Mouse (Mus musculus) midbrain, embryonic 14.5 days (tissue): ENCODE results near the gene Chn2. TPM values are rescaled to one million over a fixed set of nuclear protein-coding genes. Genes with fewer than 3 reads are reported as not detected.

ENCODE experiments used
- ATAC-seq: fragments of 200-750 bp; cut with Nextera tagmentation; 2 replicates; pipeline ENCODE4 v1.8.0; 2017; ENCODE audit warnings: moderate number of reproducible peaks, moderate library complexity; ENCODE audit not compliant: low FRiP score, low TSS enrichment
- DNase-seq: peaks from one replicate; pipeline ENCODE4 v3.0.0-alpha.2; 2015
- H3K27ac ChIP-seq: fragments of 300-500 bp; sonication (generic); replicated peaks from 2 replicates; pipeline ENCODE4 v1.5.1; 2014; ENCODE audit warnings: mild to moderate bottlenecking, low read depth, low read length, moderate library complexity
- H3K27me3 ChIP-seq: fragments of 300-500 bp; sonication (generic); 2 replicates; pipeline ENCODE4 v1.6.1; 2014; ENCODE audit warnings: low read length, control low read depth, mixed read lengths; ENCODE audit not compliant: control insufficient read depth, insufficient read depth
- H3K36me3 ChIP-seq: fragments of 300-500 bp; sonication (generic); 2 replicates; pipeline ENCODE4 v1.6.1; 2014; ENCODE audit warnings: low read length, control low read depth; ENCODE audit not compliant: control insufficient read depth, insufficient read depth
- H3K4me1 ChIP-seq: fragments of 300-500 bp; sonication (generic); 2 replicates; pipeline ENCODE4 v1.6.1; 2014; ENCODE audit warnings: mild to moderate bottlenecking, antibody characterized with exemption, low read length, control low read depth; ENCODE audit not compliant: control insufficient read depth, insufficient read depth
- H3K4me2 ChIP-seq: fragments of 300-500 bp; sonication (generic); 2 replicates; pipeline ENCODE4 v1.6.1; 2014; ENCODE audit warnings: mild to moderate bottlenecking, low read length, moderate library complexity
- H3K4me3 ChIP-seq: fragments of 300-500 bp; sonication (generic); replicated peaks from 2 replicates; pipeline ENCODE4 v1.5.1; 2014; ENCODE audit warnings: low read depth, low read length
- H3K9ac ChIP-seq: fragments of 300-500 bp; sonication (generic); replicated peaks from 2 replicates; pipeline ENCODE4 v1.6.1; 2014; ENCODE audit warnings: mild to moderate bottlenecking, low read length, moderate library complexity
- H3K9me3 ChIP-seq: fragments of 300-500 bp; sonication (generic); 2 replicates; pipeline ENCODE4 v1.6.1; 2016; ENCODE audit warnings: low read length, control low read depth, mixed read lengths; ENCODE audit not compliant: control insufficient read depth
- WGBS: fragments of 180-500 bp; shearing (Covaris S2); extraction: QIAGEN DNeasy Blood & Tissue Kit; methylation state at CpG from one replicate; pipeline ENCODE4 v1.1.7; 2014; 5-methylcytosine and 5-hydroxymethylcytosine counted together
- polyA plus RNA-seq: library from polyadenylated mRNA; unstranded; fragments of >200 nt; fragmentation: Nextera tagmentation; extraction: Ambion mirVana; gene quantifications from 2 replicates; pipeline ENCODE4 v1.2.1, GENCODE M21; 2014

Chn2 gene
- polyA plus RNA-seq, 1 experiment from 2014 or later, result 40.6 TPM

- Histone ChIP-seq H3K4me3 (no peak overlapping the region), H3K9ac (no peak overlapping the region), H3K4me1 (no peaks in the 10 kb centered on the region), H3K27me3 (no peaks in the 10 kb centered on the region), H3K36me3 (no peaks in the 10 kb centered on the region), H3K9me3 (no peaks in the 10 kb centered on the region), H3K27ac (no peak overlapping the region), H3K4me2 (no peak overlapping the region)
- ATAC-seq (no peak), DNase-seq (no peak)
- WGBS, result 82% methylated on average over 7 of the region's 7 CpGs
Observed at GRCm38 (mm10) chr6:54253881-54254280, 214.5 kb downstream of the Chn2 start.

GRCm38 (mm10) chr6:54254759-54255158 lies 215.4 kb downstream of the Chn2 start:
- H3K4me3 ChIP-seq, result no peak overlapping the region
- H3K4me2 ChIP-seq, result no peak overlapping the region
- H3K36me3 ChIP-seq, result no peaks in the 10 kb centered on the region
- 75% methylated on average over 6 of the region's 6 CpGs for WGBS
- no peak for DNase-seq
- no peaks in the 10 kb centered on the region for H3K27me3 ChIP-seq
- no peak overlapping the region for H3K9ac ChIP-seq
- H3K9me3 ChIP-seq, result no peaks in the 10 kb centered on the region
- ATAC-seq, result no peak
- no peaks in the 10 kb centered on the region for H3K4me1 ChIP-seq
- H3K27ac ChIP-seq, result no peak overlapping the region

- WGBS, result 62% methylated on average over 11 of the region's 11 CpGs
- no peak overlapping the region for H3K9ac ChIP-seq
- no peak for DNase-seq
- H3K9me3 ChIP-seq, result no peaks in the 10 kb centered on the region
- no peak overlapping the region for H3K4me3 ChIP-seq
- H3K27me3 ChIP-seq, result no peaks in the 10 kb centered on the region
- no peak overlapping the region for H3K4me2 ChIP-seq
- no peaks in the 10 kb centered on the region for H3K36me3 ChIP-seq
- H3K4me1 ChIP-seq, result no peaks in the 10 kb centered on the region
- no peak overlapping the region for H3K27ac ChIP-seq
- ATAC-seq, result no peak
Observed at GRCm38 (mm10) chr6:54255321-54255720, 216.0 kb downstream of the Chn2 start.

- H3K4me3 ChIP-seq, result no peak overlapping the region
- 55% methylated on average over 10 of the region's 10 CpGs for WGBS
- no peaks in the 10 kb centered on the region for H3K36me3 ChIP-seq
- no peak overlapping the region for H3K4me2 ChIP-seq
- no peaks in the 10 kb centered on the region for H3K9me3 ChIP-seq
- no peak overlapping the region for H3K27ac ChIP-seq
- H3K9ac ChIP-seq, result no peak overlapping the region
- no peaks in the 10 kb centered on the region for H3K4me1 ChIP-seq
- no peak for DNase-seq
- no peak for ATAC-seq
- no peaks in the 10 kb centered on the region for H3K27me3 ChIP-seq
Observed at GRCm38 (mm10) chr6:54256397-54256796, 217.0 kb downstream of the Chn2 start.

- Histone ChIP-seq H3K27ac (no peak overlapping the region), H3K36me3 (no peaks in the 10 kb centered on the region), H3K4me2 (no peak overlapping the region), H3K9me3 (no peaks in the 10 kb centered on the region), H3K4me3 (no peak overlapping the region), H3K27me3 (no peaks in the 10 kb centered on the region), H3K9ac (no peak overlapping the region), H3K4me1 (no peaks in the 10 kb centered on the region)
- DNase-seq (no peak), ATAC-seq (no peak)
- WGBS, result 90% methylated on average over 3 of the region's 3 CpGs
Observed at GRCm38 (mm10) chr6:54257552-54257951, 218.2 kb downstream of the Chn2 start.

- no peak overlapping the region for H3K9ac ChIP-seq
- DNase-seq (no peak), ATAC-seq (no peak)
- H3K4me2 ChIP-seq, result no peak overlapping the region
- H3K4me1 ChIP-seq, result no peaks in the 10 kb centered on the region
- 84% methylated on average over 5 of the region's 5 CpGs for WGBS
- H3K9me3 ChIP-seq, result no peaks in the 10 kb centered on the region
- H3K4me3 ChIP-seq, result no peak overlapping the region
- no peaks in the 10 kb centered on the region for H3K36me3 ChIP-seq
- H3K27me3 ChIP-seq, result no peaks in the 10 kb centered on the region
- H3K27ac ChIP-seq, result no peak overlapping the region
Observed at GRCm38 (mm10) chr6:54258462-54258861, 219.1 kb downstream of the Chn2 start.

GRCm38 (mm10) chr6:54262732-54263131 lies 223.4 kb downstream of the Chn2 start:
- no peak for DNase-seq
- 65% methylated on average over 2 of the region's 2 CpGs for WGBS

GRCm38 (mm10) chr6:54263890-54264289 lies 224.5 kb downstream of the Chn2 start:
- Histone ChIP-seq H3K4me2 (no peak overlapping the region), H3K4me1 (no peaks in the 10 kb centered on the region), H3K9ac (no peak overlapping the region), H3K4me3 (no peak overlapping the region), H3K36me3 (no peaks in the 10 kb centered on the region), H3K27me3 (no peaks in the 10 kb centered on the region), H3K27ac (no peak overlapping the region), H3K9me3 (no peaks in the 10 kb centered on the region)
- DNase-seq, result no peak
- WGBS, result 85% methylated on average over 2 of the region's 2 CpGs
- no peak for ATAC-seq

More at GRCm38 (mm10) chr6:54262732-54263131, 223.4 kb downstream of the Chn2 start:
- no peaks in the 10 kb centered on the region for H3K27me3 ChIP-seq
- H3K36me3 ChIP-seq, result no peaks in the 10 kb centered on the region
- no peak overlapping the region for H3K9ac ChIP-seq
- H3K4me3 ChIP-seq, result no peak overlapping the region
- no peak for ATAC-seq
- H3K27ac ChIP-seq, result no peak overlapping the region
- H3K4me2 ChIP-seq, result no peak overlapping the region
- H3K9me3 ChIP-seq, result no peaks in the 10 kb centered on the region
- no peaks in the 10 kb centered on the region for H3K4me1 ChIP-seq

- Histone ChIP-seq H3K36me3 (no peaks in the 10 kb centered on the region), H3K4me3 (no peak overlapping the region), H3K9ac (no peak overlapping the region), H3K27me3 (no peaks in the 10 kb centered on the region), H3K27ac (no peak overlapping the region), H3K4me1 (no peaks in the 10 kb centered on the region), H3K4me2 (no peak overlapping the region), H3K9me3 (no peaks in the 10 kb centered on the region)
- WGBS, result 73% methylated on average over 7 of the region's 7 CpGs
- ATAC-seq (no peak), DNase-seq (no peak)
Observed at GRCm38 (mm10) chr6:54264537-54264936, 225.2 kb downstream of the Chn2 start.
